Mouse (Mus musculus) testis, adult 2 months (tissue): ENCODE data around the gene Fcna.

Experiments
- CTCF ChIP-seq: fragments of 200-500 bp; IDR thresholded peaks from 2 replicates; pipeline ENCODE4 v1.5.1; 2012; ENCODE audit warnings: low read depth, mild to moderate bottlenecking, inconsistent platforms, low read length, moderate library complexity; ENCODE audit not compliant: control insufficient read depth, insufficient read depth, insufficient replicate concordance
- POLR2A ChIP-seq: fragments of 200-500 bp; IDR thresholded peaks from 2 replicates; pipeline ENCODE4 v1.6.1; 2012; ENCODE audit warnings: low read depth, mild to moderate bottlenecking, inconsistent platforms, low read length, moderate library complexity; ENCODE audit not compliant: control insufficient read depth

GRCm38 (mm10) chr2:25583571-25583970 lies 44.3 kb downstream of the Fcna start:
- no peak for TF ChIP-seq CTCF
- TF ChIP-seq POLR2A, result no peak
